Mouse (Mus musculus) midbrain, embryonic 11.5 days (tissue): ENCODE data around the gene Ep400. TPM values are rescaled to one million over a fixed set of nuclear protein-coding genes. Genes with fewer than 3 reads are reported as not detected.

ENCODE experiments used
- ATAC-seq: fragments of 200-750 bp; cut with Nextera tagmentation; 2 replicates; pipeline ENCODE4 v1.8.0; 2017; ENCODE audit warnings: moderate TSS enrichment, moderate library complexity; ENCODE audit not compliant: low FRiP score
- DNase-seq: peaks from one replicate; pipeline ENCODE4 v3.0.0; 2015; ENCODE audit warnings: low spot score; ENCODE audit errors: missing footprints
- H3K27ac ChIP-seq: fragments of 300-500 bp; sonication (generic); 2 replicates; pipeline ENCODE4 v1.5.1; 2014; ENCODE audit warnings: low read depth, low read length
- H3K27me3 ChIP-seq: fragments of 300-500 bp; sonication (generic); 2 replicates; pipeline ENCODE4 v1.6.1; 2014; ENCODE audit warnings: mild to moderate bottlenecking, low read length, moderate library complexity, mixed read lengths; ENCODE audit not compliant: control insufficient read depth, insufficient read depth
- H3K36me3 ChIP-seq: fragments of 300-500 bp; sonication (generic); 2 replicates; pipeline ENCODE4 v1.6.1; 2014; ENCODE audit warnings: mild to moderate bottlenecking, low read length, moderate library complexity, mixed read lengths; ENCODE audit not compliant: control insufficient read depth, insufficient read depth
- H3K4me1 ChIP-seq: fragments of 300-500 bp; sonication (generic); 2 replicates; pipeline ENCODE4 v1.6.1; 2014; ENCODE audit warnings: low read length; ENCODE audit not compliant: control insufficient read depth, insufficient read depth
- H3K4me2 ChIP-seq: fragments of 300-500 bp; sonication (generic); 2 replicates; pipeline ENCODE4 v1.6.1; 2014; ENCODE audit warnings: mild to moderate bottlenecking, moderate library complexity
- H3K4me3 ChIP-seq: fragments of 300-500 bp; sonication (generic); 2 replicates; pipeline ENCODE4 v1.5.1; 2014; ENCODE audit warnings: low read depth, low read length
- H3K9ac ChIP-seq: fragments of 300-500 bp; sonication (generic); 2 replicates; pipeline ENCODE4 v1.6.1; 2014; ENCODE audit warnings: low read length
- H3K9me3 ChIP-seq: fragments of 300-500 bp; sonication (generic); 2 replicates; pipeline ENCODE4 v1.6.1; 2016; ENCODE audit warnings: low read length; ENCODE audit not compliant: control insufficient read depth
- WGBS: fragments of 180-500 bp; shearing (Covaris S2); extraction: QIAGEN DNeasy Blood & Tissue Kit; methylation state at CpG from one replicate; pipeline ENCODE4 v1.1.7; 2014; 5-methylcytosine and 5-hydroxymethylcytosine counted together
- polyA plus RNA-seq: library from polyadenylated mRNA; unstranded; fragments of >200 nt; fragmentation: Nextera tagmentation; extraction: Ambion mirVana; gene quantifications from 2 replicates; pipeline ENCODE4 v1.2.1, GENCODE M21; 2014

Ep400 gene
- polyA plus RNA-seq, 1 experiment from 2014 or later, result 40.0 TPM

DNA sequence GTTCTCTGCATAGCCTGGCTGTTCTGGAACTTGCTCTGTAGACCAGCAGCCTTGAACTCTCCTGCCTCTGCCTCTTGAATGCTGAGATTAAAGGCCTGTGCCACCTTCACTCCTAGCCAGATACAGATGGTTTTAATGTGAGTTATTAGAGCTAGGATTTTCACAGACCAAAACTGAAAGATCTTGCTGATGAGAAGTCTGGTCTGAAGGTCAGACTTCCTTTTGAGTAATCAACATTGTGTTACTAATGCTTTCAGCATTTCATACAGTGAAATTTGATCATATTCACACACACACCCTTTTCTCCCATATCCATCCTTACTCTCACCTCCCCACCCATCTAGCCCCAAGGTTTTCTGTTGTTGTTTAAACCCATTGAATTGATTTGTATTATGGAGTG is 110.8 kb downstream of the Ep400 start:
- DNase-seq (no peak), ATAC-seq (no peak)
- H3K36me3 ChIP-seq, result peaks cover 26% of the 10 kb centered on the region

DNA sequence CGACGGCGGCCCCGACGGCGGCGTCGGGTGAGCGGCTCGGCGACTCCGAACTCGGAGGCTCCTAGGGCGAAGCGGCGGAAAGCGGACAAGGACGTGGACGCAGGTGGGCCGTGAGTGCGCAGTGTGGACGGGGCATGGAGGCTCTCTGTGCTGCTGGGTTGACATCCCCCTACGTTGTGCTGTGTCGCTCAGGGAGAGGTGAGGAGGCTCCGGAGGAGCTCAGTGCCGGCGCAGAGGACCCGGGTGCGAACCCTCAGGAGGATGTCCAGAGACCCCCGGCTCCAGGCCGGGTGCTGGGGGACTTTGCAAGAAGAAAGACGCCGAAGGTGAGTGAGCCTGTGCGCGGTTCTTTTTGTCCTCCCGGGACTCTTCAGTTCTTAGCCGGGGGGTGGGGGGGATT is 116.8 kb downstream of the Ep400 start:
- H3K36me3 ChIP-seq, result peaks cover 38% of the 10 kb centered on the region
- 2% methylated on average over 33 of the region's 37 CpGs for WGBS
- peak overlapping the region; percentile 84 for H3K9ac ChIP-seq
- H3K9me3 ChIP-seq, result no peaks in the 10 kb centered on the region
- DNase-seq, result no peak
- H3K4me1 ChIP-seq, result peaks cover 6% of the 10 kb centered on the region
- peak; percentile 63; the same call in 1 of the 2 replicates for ATAC-seq
- H3K4me3 ChIP-seq, result peak overlapping the region; percentile 95
- no peak overlapping the region for H3K27ac ChIP-seq
- no peaks in the 10 kb centered on the region for H3K27me3 ChIP-seq
- peak overlapping the region; percentile 89 for H3K4me2 ChIP-seq

More for the DNA sequence above, 110.8 kb downstream of the Ep400 start:
- H3K9me3 ChIP-seq, result no peaks in the 10 kb centered on the region
- no peaks in the 10 kb centered on the region for H3K4me1 ChIP-seq
- H3K9ac ChIP-seq, result no peak overlapping the region
- H3K27me3 ChIP-seq, result no peaks in the 10 kb centered on the region
- no peak overlapping the region for H3K4me2 ChIP-seq
- no peak overlapping the region for H3K4me3 ChIP-seq
- no peak overlapping the region for H3K27ac ChIP-seq

DNA sequence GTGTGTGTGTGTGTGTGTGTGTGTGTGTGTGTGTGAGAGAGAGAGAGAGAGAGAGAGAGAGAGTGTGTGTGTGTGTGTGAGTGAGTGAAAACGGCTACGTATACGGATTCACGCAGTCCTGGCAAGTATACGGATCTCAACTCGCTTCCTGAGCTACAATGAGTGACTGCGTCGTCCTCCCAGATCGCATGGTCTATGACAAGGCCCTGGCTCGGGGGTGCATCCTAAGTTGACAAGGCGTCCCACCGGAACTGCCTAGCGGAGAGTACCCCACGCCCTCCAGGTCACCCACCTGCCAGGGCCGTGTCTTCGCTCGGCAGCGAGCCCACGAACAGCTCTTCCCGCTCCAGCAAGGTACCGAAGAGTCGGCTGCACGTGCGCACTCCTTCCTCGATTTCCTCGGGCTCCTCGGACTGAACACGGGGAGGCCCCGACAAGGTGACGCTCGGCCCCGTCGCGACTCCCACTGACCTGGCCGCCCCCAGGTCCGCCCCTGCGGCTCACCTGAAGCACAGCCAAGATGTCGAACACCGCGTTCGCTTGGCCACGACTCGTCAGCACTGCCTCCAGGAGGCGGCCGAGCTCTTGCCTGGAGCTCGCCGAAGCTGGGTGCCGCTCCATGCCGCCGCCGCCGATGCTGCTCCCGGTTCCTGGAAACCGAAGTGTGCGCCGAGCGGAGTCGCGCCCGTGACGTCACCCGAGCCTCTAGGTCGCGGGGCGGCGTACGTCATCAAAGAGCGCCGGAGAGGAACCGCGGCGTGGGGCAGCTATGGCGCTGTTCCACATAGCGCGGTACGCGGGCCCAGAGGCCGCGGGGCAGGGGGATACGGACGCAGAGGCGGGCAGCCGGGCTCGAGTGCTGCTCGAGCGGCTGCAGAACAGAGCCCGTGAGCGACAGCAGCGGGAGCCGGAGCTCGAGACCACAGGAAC is 117.5 kb downstream of the Ep400 start, which contains the start of the genes Noc4l and Ddx51:
Gene Noc4l, minus strand, starts transcription at position 699 of the 930 bp plus-strand sequence.
Gene Ddx51, plus strand, starts transcription at position 733 of the 930 bp plus-strand sequence.
- peak within 1 kb of the TSS; percentile 84 for H3K9ac ChIP-seq
- H3K36me3 ChIP-seq, result peaks cover 42% of the 10 kb centered on the region
- ATAC-seq (peak; percentile 90), DNase-seq (peak; percentile 100)
- WGBS, result 1% methylated on average over 87 of the region's 91 CpGs
- H3K9me3 ChIP-seq, result no peaks in the 10 kb centered on the region
- H3K4me2 ChIP-seq, result peak within 1 kb of the TSS; percentile 89
- H3K4me3 ChIP-seq, result peak within 1 kb of the TSS; percentile 95
- H3K27ac ChIP-seq, result no peak within 1 kb of the TSS
- H3K27me3 ChIP-seq, result no peaks in the 10 kb centered on the region
- H3K4me1 ChIP-seq, result peaks cover 6% of the 10 kb centered on the region

DNA sequence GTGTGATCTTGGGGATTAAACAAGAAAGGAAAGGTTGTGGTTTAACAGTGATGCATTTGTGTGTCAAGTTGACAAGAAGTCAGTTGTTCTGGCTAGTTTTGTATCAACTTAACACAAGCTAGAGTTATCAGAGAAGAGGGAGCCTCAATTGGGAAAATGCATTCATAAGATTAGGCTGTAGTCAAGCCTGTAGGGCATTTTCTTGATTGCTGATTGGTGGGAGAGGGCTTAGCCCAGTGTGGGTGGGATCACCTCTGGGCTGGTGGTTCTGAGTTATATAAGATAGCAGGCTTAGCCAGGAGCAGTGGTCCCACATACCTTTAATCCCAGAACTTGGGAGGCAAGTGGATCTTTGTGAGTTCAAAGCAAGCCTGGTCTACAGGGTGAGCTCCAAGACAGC is 124.1 kb downstream of the Ep400 start:
- no peak for ATAC-seq

DNA sequence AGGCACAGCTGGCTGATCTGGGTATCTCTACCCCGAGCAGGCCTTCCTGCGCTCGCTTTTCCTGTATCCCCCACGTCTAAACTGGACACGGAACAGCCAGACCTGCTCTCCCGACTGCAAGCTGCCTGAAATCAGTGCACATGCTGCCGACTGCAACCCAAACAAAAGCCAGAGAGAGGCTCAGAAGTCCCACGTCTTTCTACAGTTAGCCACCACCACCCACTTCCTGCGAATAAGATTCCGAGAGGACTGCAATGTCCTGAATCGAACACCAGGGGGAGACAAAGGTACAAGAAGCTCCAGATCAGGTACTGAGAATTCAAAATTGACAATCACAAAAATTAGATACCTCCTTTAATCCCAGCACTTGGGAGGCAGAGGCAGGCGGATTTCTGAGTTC is 131.1 kb downstream of the Ep400 start:
- ATAC-seq, result no peak; the same call in 1 of the 2 replicates
- Histone ChIP-seq H3K4me3 (no peak overlapping the region), H3K4me2 (no peak overlapping the region), H3K4me1 (no peaks in the 10 kb centered on the region), H3K36me3 (no peaks in the 10 kb centered on the region), H3K27me3 (no peaks in the 10 kb centered on the region), H3K27ac (no peak overlapping the region), H3K9ac (peak overlapping the region; percentile 33; the same call in 1 of the 2 replicates), H3K9me3 (no peaks in the 10 kb centered on the region)
- WGBS, result 27% methylated on average over 12 of the region's 12 CpGs
- DNase-seq, result peak; percentile 95

More for the DNA sequence above, 124.1 kb downstream of the Ep400 start:
- no peak for DNase-seq
- H3K27ac ChIP-seq, result no peak overlapping the region
- no peaks in the 10 kb centered on the region for H3K9me3 ChIP-seq
- H3K4me3 ChIP-seq, result no peak overlapping the region
- no peak overlapping the region for H3K4me2 ChIP-seq
- H3K9ac ChIP-seq, result no peak overlapping the region
- H3K27me3 ChIP-seq, result no peaks in the 10 kb centered on the region
- peaks cover 26% of the 10 kb centered on the region for H3K36me3 ChIP-seq
- no peaks in the 10 kb centered on the region for H3K4me1 ChIP-seq

DNA sequence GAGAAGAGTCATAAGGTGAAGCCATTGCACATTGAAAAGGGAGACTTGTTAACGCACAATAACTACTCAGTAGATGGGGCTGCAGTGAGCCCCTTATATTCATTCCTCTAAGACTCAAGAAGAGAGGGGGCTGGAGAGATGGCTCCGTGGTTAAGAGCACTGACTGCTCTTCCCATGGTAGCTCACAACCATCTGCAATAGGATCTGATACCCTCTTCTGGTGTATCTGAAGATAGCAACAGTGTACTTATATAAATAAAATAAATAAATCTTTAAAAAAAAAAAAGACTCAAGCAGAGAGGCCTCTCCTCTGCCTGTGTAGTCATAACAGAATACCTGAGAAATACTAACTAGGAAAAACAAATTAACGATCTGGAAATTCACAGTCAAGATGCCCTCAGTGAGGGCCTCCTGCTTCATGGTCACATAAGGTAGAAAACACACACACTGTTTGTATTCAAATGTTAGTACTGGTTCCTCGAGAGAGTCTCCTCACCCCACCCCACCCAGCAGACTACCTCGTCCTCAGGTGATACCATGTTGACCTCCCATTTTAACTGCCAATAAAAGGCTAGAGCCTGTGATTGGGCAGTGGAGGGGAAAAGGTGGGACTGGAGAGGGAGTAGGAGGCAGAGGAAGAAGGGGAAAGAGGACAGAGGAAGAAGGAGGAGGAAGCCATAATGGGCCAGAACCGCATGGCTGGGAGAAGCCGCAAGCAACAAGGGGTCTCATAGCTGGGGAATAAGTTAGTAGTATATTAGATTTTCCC is 132.0 kb downstream of the Ep400 start:
- no peak overlapping the region for H3K4me3 ChIP-seq
- no peak for DNase-seq
- H3K9me3 ChIP-seq, result no peaks in the 10 kb centered on the region
- no peak overlapping the region for H3K27ac ChIP-seq
- ATAC-seq, result no peak
- no peak overlapping the region for H3K9ac ChIP-seq
- H3K36me3 ChIP-seq, result no peaks in the 10 kb centered on the region
- H3K4me1 ChIP-seq, result no peaks in the 10 kb centered on the region
- WGBS, result 84% methylated on average over 7 of the region's 7 CpGs
- no peaks in the 10 kb centered on the region for H3K27me3 ChIP-seq
- H3K4me2 ChIP-seq, result no peak overlapping the region

DNA sequence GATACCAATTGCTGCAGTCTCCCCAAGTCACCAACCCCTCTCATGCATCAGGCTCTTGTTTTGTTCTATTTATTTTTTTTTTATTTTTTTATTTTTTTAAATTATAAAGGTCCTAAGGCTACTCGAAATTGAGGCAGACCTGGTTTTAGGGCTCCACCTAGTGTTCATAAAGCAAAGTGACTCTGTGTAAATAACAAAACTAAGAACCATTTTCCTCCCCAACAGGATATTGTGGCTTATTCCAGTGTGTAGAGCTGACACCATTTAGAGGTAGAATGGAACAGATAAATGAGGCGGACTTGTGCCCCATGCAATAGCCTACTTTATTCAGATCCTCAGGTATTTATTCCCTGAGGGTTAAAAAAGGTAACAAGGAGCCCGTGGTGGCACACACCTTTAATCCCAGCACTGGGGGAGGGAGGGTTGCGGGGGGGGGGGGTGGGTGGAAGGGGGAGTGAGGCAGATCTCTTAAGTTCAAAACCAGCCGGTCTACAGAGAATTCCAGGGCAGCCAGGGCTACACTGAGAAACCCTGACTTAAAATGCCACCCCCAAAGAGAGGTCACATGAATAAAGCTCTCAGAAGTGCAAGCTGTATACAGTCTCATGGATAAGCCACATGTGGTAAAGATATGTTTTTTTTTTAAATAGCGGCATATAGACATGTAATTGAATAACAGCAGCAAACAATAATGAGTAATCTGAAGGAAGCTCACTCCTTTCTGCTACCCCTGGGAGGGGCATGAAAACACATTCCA is 134.4 kb downstream of the Ep400 start:
- WGBS, result 43% methylated on average over 6 of the region's 6 CpGs
- Histone ChIP-seq H3K4me2 (no peak overlapping the region), H3K4me3 (no peak overlapping the region), H3K4me1 (no peaks in the 10 kb centered on the region), H3K9me3 (no peaks in the 10 kb centered on the region), H3K27ac (no peak overlapping the region), H3K9ac (no peak overlapping the region), H3K36me3 (no peaks in the 10 kb centered on the region), H3K27me3 (no peaks in the 10 kb centered on the region)
- ATAC-seq (no peak), DNase-seq (peak; percentile 92)

DNA sequence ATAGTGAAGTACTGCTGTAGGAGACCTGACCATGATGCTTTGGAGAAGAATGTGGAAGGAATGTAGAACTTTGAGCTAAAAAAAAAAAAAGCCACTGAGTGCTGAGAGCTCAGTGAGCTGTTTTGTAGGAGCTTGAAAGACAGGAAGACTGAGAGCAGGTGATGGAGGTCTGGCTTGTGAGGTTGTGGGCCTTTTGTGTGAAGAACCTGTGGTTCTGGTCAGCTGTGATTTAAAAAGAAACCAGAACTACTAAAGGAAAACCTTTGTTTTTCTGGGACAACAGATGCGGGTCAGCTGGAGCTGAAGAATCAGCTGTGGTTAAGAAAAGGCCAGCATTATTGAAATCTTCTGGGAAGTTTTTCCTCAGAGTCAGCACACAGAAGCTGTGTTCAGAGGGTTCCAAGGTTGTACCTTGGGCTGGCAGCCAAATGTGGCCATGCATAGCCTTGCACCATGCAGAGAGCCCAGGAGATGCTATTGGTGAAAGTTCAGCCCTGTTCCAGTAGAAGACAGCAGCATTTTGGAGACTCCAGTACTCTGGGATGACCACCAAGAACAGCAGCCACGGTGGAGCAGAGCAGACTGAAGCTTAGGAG is 140.9 kb downstream of the Ep400 start:
- H3K4me2 ChIP-seq, result no peak overlapping the region
- no peak for DNase-seq
- H3K36me3 ChIP-seq, result no peaks in the 10 kb centered on the region
- H3K27ac ChIP-seq, result no peak overlapping the region
- WGBS, result 87% methylated on average over 2 of the region's 2 CpGs
- no peak overlapping the region for H3K4me3 ChIP-seq
- no peak overlapping the region for H3K9ac ChIP-seq
- H3K27me3 ChIP-seq, result no peaks in the 10 kb centered on the region
- H3K9me3 ChIP-seq, result no peaks in the 10 kb centered on the region
- H3K4me1 ChIP-seq, result peaks cover 3% of the 10 kb centered on the region; the same call in 1 of the 2 replicates
- no peak for ATAC-seq
